Mouse (Mus musculus): ENCODE measurements around the gene Mgat4a. TPM values are rescaled to one million over a fixed set of nuclear protein-coding genes. Genes with fewer than 3 reads are reported as not detected.

Mgat4a gene
- polyA plus RNA-seq, 1 experiment = 2.4 TPM

Other genes starting within 250 kb of the Mgat4a start
- gene Inpp4a, start 241.2 kb downstream of the Mgat4a start, polyA plus RNA-seq (2012; ENCODE audit: insufficient read depth, insufficient read length, missing spikeins) = 5.4 and 6.7 TPM in 2 replicates
- 151 and 222 TPM in 2 replicates for gene Coa5, start 110.9 kb downstream of the Mgat4a start, polyA plus RNA-seq (2012; ENCODE audit: insufficient read depth, insufficient read length, missing spikeins)
- gene Unc50, start 110.9 kb downstream of the Mgat4a start, polyA plus RNA-seq (2012; ENCODE audit: insufficient read depth, insufficient read length, missing spikeins) = 44.5 and 47.5 TPM in 2 replicates
- gene 2010300C02Rik, start 179.1 kb upstream of the Mgat4a start, polyA plus RNA-seq (2012; ENCODE audit: insufficient read depth, insufficient read length, missing spikeins) = not detected in 2 replicates